Mouse (Mus musculus): ENCODE data around the gene Tmco3. TPM values are rescaled to one million over a fixed set of nuclear protein-coding genes. Genes with fewer than 3 reads are reported as not detected.

Tmco3 gene
- total and polyA plus RNA-seq, 3 experiments: 11.8 to 20.3 TPM; not detected in 1

GRCm38 (mm10) chr8:13242985-13243870 is 44.8 kb upstream of the Tmco3 start:
- no peaks in the 10 kb centered on the region for H3K9me3 ChIP-seq (replicated peaks; ENCODE audit: insufficient read depth, low read length)

GRCm38 (mm10) chr8:13244343-13244880 is 43.6 kb upstream of the Tmco3 start:
- DNase-seq (ENCODE audit: low read depth, low spot score): no peak
- H3K9me3 ChIP-seq (replicated peaks; ENCODE audit: insufficient read depth, low read length): no peaks in the 10 kb centered on the region
- H3K27me3 ChIP-seq (ENCODE audit: control insufficient read depth in 1 of 2, insufficient read depth in 2 of 2, low read length in 2 of 2): peaks cover 0 to 7% of the 10 kb centered on the region in 2 experiments; a peak in 2 of 4 replicates
- no peak for TF ChIP-seq SMC3 (IDR thresholded peaks at IDR 0.05; ENCODE audit: low read depth, low read length)
- no peak for TF ChIP-seq RAD21 (IDR thresholded peaks at IDR 0.05; ENCODE audit: low read depth, low read length)
- TF ChIP-seq UBTF (IDR thresholded peaks at IDR 0.05; ENCODE audit: borderline replicate concordance, insufficient read depth, low read depth, low read length): no peak
- TF ChIP-seq MAZ (IDR thresholded peaks at IDR 0.05; ENCODE audit: low read depth, low read length): no peak
- no peak for TF ChIP-seq ZKSCAN1 (IDR thresholded peaks at IDR 0.05; ENCODE audit: low read depth, low read length)
- TF ChIP-seq GABPA (IDR thresholded peaks at IDR 0.05; ENCODE audit: low read depth, low read length): no peak
- TF ChIP-seq RCOR1 (IDR thresholded peaks at IDR 0.05; ENCODE audit: low read depth, low read length): no peak
- no peak for TF ChIP-seq MXI1 (IDR thresholded peaks at IDR 0.05; ENCODE audit: low read depth, low read length)
- no peak for TF ChIP-seq POLR2AphosphoS5 (IDR thresholded peaks at IDR 0.05; ENCODE audit: borderline replicate concordance, low read depth, low read length)
- no peak for TF ChIP-seq MEF2A (IDR thresholded peaks at IDR 0.05; ENCODE audit: extremely low read depth, insufficient replicate concordance, low read depth, low read length, poor library complexity, severe bottlenecking)
- TF ChIP-seq POLR2AphosphoS2 (IDR thresholded peaks at IDR 0.05; ENCODE audit: low read length): no peak
- TF ChIP-seq NELFE (IDR thresholded peaks at IDR 0.05; ENCODE audit: low read depth, low read length): no peak
- no peak for TF ChIP-seq KAT2A (conservative IDR thresholded peaks at IDR 0.05; ENCODE audit: low read depth, low read length)
- TF ChIP-seq TAL1 (IDR thresholded peaks at IDR 0.05; ENCODE audit: low read length): no peak
- no peak for TF ChIP-seq CHD1 (IDR thresholded peaks at IDR 0.05; ENCODE audit: low read depth, low read length)
- no peak for TF ChIP-seq MYC (IDR thresholded peaks at IDR 0.05; ENCODE audit: low read depth, low read length)
- TF ChIP-seq JUND (IDR thresholded peaks at IDR 0.05; ENCODE audit: low read depth, low read length): no peak
- H3K27ac ChIP-seq (ENCODE audit: control insufficient read depth, low read depth, low read length): no peak overlapping the region
- H3K36me3 ChIP-seq (ENCODE audit: control insufficient read depth in 1 of 2, insufficient read depth in 2 of 2, low read length in 2 of 2): no peaks in the 10 kb centered on the region
- no peaks in the 10 kb centered on the region for H3K79me2 ChIP-seq (ENCODE audit: control insufficient read depth, insufficient read depth, low read length, poor library complexity)
- no peak overlapping the region for H3K4me3 ChIP-seq (ENCODE audit: control insufficient read depth in 1 of 2, insufficient read depth in 1 of 2, low read depth in 2 of 2, low read length in 2 of 2)
- H3K4me1 ChIP-seq (ENCODE audit: control insufficient read depth in 1 of 2, insufficient read depth in 2 of 2, low read length in 2 of 2): no peaks in the 10 kb centered on the region
- no peak overlapping the region for H3K9ac ChIP-seq (ENCODE audit: control insufficient read depth, low read depth, low read length, poor library complexity, severe bottlenecking)

More at GRCm38 (mm10) chr8:13242985-13243870, 44.8 kb upstream of the Tmco3 start:
- Histone ChIP-seq H3K79me2 (ENCODE audit: control insufficient read depth, insufficient read depth, low read length, poor library complexity) (no peaks in the 10 kb centered on the region), H3K4me1 (ENCODE audit: control insufficient read depth in 1 of 2, insufficient read depth in 2 of 2, low read length in 2 of 2) (no peaks in the 10 kb centered on the region), H3K27ac (ENCODE audit: control insufficient read depth, low read depth, low read length) (no peak overlapping the region), H3K27me3 (ENCODE audit: control insufficient read depth in 1 of 2, insufficient read depth in 2 of 2, low read length in 2 of 2) (peaks cover 0 to 7% of the 10 kb centered on the region in 2 experiments; a peak in 2 of 4 replicates), H3K36me3 (ENCODE audit: control insufficient read depth in 1 of 2, insufficient read depth in 2 of 2, low read length in 2 of 2) (no peaks in the 10 kb centered on the region), H3K9ac (ENCODE audit: control insufficient read depth, low read depth, low read length, poor library complexity, severe bottlenecking) (no peak overlapping the region), H3K4me3 (ENCODE audit: control insufficient read depth in 1 of 2, insufficient read depth in 1 of 2, low read depth in 2 of 2, low read length in 2 of 2) (no peak overlapping the region)
- no peak for DNase-seq (ENCODE audit: low read depth, low spot score)
- TF ChIP-seq CHD1 (IDR thresholded peaks at IDR 0.05; ENCODE audit: low read depth, low read length): no peak
- TF ChIP-seq GABPA (IDR thresholded peaks at IDR 0.05; ENCODE audit: low read depth, low read length): no peak
- no peak for TF ChIP-seq ZC3H11A (IDR thresholded peaks at IDR 0.05; ENCODE audit: low read depth, low read length)
- no peak for TF ChIP-seq E2F4 (IDR thresholded peaks at IDR 0.05; ENCODE audit: borderline replicate concordance, low read depth, low read length)
- TF ChIP-seq NELFE (IDR thresholded peaks at IDR 0.05; ENCODE audit: low read depth, low read length): no peak
- TF ChIP-seq ZNF384 (IDR thresholded peaks at IDR 0.05; ENCODE audit: low read depth, low read length): no peak
- TF ChIP-seq MXI1 (IDR thresholded peaks at IDR 0.05; ENCODE audit: low read depth, low read length): no peak
- no peak for TF ChIP-seq MAFK (IDR thresholded peaks at IDR 0.05; ENCODE audit: borderline replicate concordance, low read depth, low read length)
- TF ChIP-seq KAT2A (conservative IDR thresholded peaks at IDR 0.05; ENCODE audit: low read depth, low read length): no peak
- no peak for TF ChIP-seq TBP (IDR thresholded peaks at IDR 0.05; ENCODE audit: low read depth, low read length)
- no peak for TF ChIP-seq MEF2A (IDR thresholded peaks at IDR 0.05; ENCODE audit: extremely low read depth, insufficient replicate concordance, low read depth, low read length, poor library complexity, severe bottlenecking)
- no peak for TF ChIP-seq MYC (IDR thresholded peaks at IDR 0.05; ENCODE audit: low read depth, low read length)
- TF ChIP-seq USF1 (IDR thresholded peaks at IDR 0.05; ENCODE audit: low read depth, low read length): no peak
- no peak for TF ChIP-seq MAZ (IDR thresholded peaks at IDR 0.05; ENCODE audit: low read depth, low read length)
- TF ChIP-seq SIN3A (IDR thresholded peaks at IDR 0.05; ENCODE audit: low read length): no peak
- no peak for TF ChIP-seq SMC3 (IDR thresholded peaks at IDR 0.05; ENCODE audit: low read depth, low read length)
- TF ChIP-seq POLR2A (IDR thresholded peaks at IDR 0.05; ENCODE audit: control insufficient read depth in 1 of 2, insufficient read depth in 1 of 2, low read depth in 1 of 2, low read length in 2 of 2, poor library complexity in 1 of 2): no peak
